Mouse (Mus musculus): ENCODE data around the gene Vrk3.
"Not testable (repeated sequence)": the region's sequence is repeated elsewhere in the genome, so short reads cannot be mapped to it uniquely, and the experiment has no call there.

The Vrk3 gene

GRCm38 (mm10) chr7:44748101-44749044 is at the start of gene Vrk3:
Vrk3 (plus strand) TSS chr7:44748413.
- peak; percentile 96 for DNase-seq

DNA sequence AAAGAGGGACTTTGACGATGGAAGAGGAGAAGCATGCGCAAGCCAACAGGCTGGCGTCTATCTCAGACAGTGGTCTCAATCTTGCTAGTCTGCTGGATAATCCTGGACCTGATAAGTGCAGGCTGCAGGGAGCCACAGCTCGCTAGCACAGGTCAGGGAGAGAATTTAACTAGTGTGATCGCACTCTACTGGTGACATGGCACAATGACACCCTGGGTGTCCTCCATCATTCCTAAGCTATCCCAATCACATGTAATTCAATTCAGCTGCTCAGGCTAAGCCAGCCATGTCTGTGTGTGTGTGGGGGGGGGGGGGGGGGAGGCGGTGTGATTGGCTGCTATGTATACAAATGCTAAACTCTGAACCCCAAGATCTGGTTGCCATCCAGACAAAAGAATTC is 46.3 kb upstream of the Vrk3 start:
- peak; percentile 38 for DNase-seq

DNA sequence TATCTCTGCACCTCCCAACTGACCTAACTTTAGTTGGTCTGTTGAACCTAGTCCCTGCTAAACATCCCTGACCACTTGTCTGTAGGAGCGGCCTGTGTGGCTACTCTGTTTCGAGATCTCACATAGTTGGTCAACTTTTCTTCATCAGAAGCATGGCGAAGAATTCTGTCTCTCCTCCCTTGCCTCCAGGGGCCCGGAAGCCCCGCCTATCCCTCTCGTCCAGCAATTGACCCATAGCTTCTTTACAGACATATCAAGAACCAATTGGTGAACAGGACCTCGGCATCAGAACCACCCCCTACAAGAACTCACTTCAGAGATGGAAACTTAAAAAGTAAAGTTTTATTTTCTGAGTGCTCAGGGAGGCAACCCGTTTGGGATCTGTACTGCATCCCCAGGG is 45.2 kb upstream of the Vrk3 start:
- no peak for DNase-seq

DNA sequence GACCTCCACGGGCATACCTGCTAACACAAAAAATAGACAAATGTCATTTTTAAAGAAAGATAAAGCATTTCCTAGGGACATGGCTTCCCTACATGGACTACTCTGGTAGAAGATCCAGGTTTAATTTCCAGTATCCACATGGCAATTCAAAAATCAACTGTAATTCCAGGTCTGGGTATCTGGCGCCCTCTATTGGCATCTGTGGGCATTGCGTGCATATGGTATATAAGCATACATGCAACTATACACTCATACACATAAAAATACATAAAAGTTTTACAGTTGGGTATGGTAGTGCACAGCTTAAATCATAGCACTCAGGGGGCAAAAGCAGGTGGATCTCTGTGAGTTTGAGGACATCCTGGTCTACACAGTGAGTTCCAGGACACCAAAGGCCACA is 43.9 kb upstream of the Vrk3 start:
- peak; percentile 59 for DNase-seq

DNA sequence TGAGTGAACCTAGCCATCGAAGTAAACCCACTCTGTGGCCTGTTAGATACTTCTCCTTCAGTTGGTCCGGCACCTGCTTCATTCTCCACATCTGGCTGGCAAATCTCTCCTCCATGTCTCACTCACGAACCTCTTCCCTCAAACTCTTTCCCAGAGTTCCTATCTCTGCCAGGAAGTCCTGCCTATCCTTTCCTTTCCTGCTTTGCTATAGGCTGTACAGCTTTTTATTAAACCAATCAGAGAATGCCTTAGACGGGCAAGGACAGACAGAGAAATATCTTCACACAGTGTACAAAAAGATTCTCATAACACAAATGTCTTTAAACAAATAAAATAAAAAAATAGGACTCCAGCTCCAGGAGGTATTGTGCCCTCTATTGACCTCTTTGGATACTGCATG is 43.1 kb upstream of the Vrk3 start:
- DNase-seq = no peak

- DNase-seq = no peak
Measured at GRCm38 (mm10) chr7:44706322-44706721, 41.9 kb upstream of the Vrk3 start.

GRCm38 (mm10) chr7:44707169-44707675 is 41.0 kb upstream of the Vrk3 start:
- no peak for DNase-seq

DNA sequence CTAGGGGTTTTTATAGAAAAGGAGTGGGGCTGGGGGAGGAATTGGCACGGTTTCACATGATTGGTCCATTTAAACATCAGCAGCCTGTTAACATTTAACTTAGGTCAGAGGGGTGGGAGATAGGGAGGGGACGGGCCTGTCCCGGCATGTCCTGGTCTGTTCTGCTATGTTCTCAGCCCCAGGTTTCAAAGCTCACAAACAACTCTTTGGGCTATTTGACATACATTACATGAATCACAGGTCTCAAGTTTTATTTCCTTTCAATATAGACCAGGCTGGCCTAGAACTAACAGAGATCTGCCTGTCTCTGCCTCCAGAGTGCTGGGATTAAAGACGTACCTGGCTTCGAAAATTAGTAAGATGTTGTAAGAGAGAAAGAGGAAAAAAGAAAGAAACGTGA is 40.1 kb upstream of the Vrk3 start:
- not testable (repeated sequence) for DNase-seq

DNA sequence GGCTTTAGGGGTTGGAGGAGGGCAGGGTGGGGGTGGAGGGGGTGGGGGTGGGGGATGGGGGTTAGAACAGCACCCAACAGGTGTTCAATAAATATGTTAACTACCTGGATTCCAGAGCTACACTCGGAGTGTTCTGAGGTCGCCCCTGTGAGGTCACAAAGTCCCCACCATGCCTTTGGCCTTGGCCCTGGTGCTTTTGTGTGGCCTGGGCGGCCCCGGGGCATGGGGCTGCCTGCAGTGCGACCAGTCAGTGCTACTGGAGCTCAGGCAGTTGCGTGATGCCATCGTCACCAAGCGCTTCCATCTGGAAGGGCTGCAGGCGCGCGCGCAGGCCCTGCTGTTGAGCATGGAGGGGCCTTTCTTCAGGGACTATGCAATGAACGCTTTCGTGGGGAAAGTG is 39.6 kb upstream of the Vrk3 start, which contains the start of gene Izumo2:
Gene Izumo2 (plus strand): TSS at position 169 of the 400 bp plus-strand sequence.
- no peak for DNase-seq

DNA sequence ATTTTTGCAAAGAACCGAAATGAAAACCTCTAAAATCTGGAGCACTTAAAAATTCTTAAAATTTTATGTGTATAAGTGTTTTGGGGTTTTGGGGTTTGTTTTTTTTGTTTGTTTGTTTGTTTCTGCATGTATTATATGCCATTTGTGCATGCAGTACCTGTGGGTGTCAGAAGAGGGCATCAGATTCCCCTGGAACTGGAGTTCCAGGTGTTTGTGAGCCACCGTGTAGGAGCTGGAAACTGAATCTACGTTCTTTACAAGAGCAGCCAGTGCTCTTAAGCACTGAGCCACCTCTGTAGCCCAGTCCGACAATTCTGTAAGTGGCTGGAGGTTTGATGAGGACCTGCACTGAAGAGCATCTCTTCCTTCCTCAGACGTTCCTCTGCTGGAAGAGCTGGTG is 38.3 kb upstream of the Vrk3 start:
- DNase-seq = no peak

- no peak for DNase-seq
Measured at GRCm38 (mm10) chr7:44722058-44722457, 26.2 kb upstream of the Vrk3 start.

DNA sequence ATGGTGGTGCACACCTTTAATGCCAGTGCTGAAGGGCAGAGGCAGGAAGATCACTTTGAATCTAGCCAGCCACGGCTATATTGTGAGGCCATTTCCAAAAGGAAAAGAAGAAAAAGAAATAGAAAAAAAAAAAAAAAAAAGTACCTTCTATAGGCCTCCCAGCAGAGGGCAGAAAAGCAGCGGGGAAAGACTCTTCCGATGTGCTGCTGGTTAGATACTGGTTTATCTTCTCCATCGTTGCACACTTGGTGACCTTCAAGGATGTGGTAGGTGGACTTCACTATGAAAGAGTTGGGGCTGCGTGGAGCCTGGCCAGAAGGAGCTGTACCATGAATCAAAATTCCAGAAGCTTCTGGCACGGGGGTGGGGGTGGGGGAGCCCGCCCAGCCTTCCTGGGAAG is 23.9 kb upstream of the Vrk3 start:
- DNase-seq = peak; percentile 16

- no peak for DNase-seq
Measured at GRCm38 (mm10) chr7:44726343-44726742, 21.9 kb upstream of the Vrk3 start.

DNA sequence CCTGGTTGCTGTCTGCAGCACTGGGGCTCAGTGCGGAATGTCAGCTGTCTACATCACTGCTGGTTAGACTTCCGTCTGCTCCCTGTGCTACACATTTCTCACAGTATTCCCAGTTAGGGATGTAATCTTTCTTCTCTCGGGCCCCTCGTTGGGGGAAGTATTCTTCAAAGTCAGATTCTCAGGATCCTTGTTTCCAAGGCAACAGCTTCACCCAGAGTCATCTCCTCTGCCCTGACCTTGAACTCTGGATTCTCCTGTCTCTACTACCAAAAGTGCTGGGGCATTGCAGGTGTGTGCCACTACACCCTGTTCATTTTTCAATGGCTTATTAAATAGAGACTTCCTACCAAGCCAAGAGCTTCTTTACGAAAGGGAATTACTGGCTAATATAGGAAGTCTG is 21.1 kb upstream of the Vrk3 start:
- DNase-seq = no peak

- DNase-seq = no peak
Measured at GRCm38 (mm10) chr7:44728082-44728975, 19.9 kb upstream of the Vrk3 start.

DNA sequence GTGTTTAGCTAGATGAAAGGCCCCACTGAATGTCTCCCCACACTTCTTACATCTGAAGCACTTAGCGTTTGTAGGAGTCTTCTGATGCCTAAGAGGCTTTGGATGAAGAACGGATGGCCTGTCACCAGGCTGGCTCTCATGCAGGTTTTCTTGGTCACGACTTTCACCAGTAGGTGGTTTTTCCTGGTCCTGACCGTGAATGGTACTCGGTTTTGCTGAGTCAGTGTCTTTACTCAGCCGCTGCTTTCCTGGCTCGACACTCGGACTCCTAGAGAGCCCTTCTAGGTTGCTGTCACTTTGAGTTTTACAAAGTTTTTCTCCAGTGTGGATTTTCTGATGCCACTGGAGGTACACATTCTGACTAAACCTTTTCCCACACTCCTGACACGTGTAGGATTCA is 14.5 kb upstream of the Vrk3 start:
- DNase-seq = no peak

- no peak for DNase-seq
Measured at GRCm38 (mm10) chr7:44741361-44741760, 6.9 kb upstream of the Vrk3 start.

GRCm38 (mm10) chr7:44744270-44744669 is 3.9 kb upstream of the Vrk3 start:
- no peak for DNase-seq

DNA sequence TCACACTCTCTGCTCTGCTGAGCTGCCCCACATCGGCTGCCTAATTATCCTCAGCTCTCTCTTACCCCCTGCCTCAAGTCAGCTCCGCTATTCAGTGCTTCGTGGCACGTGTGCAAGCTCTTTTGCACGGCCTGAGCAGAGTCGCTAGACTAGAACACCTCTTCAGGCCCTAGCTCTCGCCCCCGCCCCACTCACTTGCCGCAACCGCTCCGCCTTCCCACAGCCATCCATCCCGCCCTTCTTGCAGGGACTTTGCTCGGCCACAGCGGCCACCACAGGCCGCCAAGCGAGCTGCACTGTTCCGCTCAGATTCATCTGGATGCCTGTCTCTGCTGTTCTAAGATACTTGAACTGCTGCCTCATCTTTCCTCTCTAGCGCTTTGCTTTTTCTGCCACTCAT is 3.1 kb upstream of the Vrk3 start:
- DNase-seq = peak; percentile 88

DNA sequence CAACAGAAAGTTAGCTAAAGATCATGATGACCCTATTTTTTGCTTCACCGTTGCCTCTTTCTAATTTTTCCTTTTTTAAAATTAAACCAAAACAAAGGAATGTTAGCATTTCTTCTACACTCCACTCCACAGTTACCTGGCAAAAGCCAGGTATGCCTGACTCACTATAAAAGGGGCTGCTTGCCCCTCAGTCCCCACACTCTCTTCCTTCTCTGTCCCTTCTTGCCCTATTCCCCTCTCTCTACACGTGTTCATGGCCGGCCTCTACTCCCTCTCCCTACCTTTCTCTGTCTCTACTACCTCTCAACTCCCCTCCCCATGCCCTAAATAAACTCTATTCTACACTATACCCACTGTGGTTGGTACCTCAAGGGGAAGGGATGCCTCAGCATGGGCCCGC is 1.1 kb upstream of the Vrk3 start:
- no peak for DNase-seq

DNA sequence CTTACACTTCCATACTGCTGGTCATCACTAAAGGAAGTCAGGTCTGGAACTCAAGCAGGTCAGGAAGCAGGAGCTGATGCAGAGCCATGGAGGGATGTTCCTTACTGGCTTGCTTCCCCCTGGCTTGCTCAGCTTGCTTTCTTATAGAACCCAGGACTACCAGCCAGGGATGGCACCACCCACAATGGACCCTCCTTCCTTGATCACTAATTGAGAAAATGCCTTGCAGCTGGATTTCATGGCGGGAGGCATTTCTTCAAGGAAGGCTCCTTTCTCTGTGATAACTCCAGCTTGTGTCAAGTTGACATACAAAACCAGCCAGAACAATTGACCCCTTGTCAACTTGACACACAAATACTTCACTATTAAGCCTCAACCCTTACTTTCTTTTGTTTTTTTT is 2.7 kb downstream of the Vrk3 start, which contains the start of gene Zfp473:
Gene Zfp473 (minus strand): TSS at position 101 of the 400 bp plus-strand sequence.
- DNase-seq = not testable (repeated sequence)

GRCm38 (mm10) chr7:44757164-44757563 is 9.0 kb downstream of the Vrk3 start:
- DNase-seq = no peak

GRCm38 (mm10) chr7:44760366-44760765 is 12.2 kb downstream of the Vrk3 start:
- DNase-seq = no peak

All from kidney, postnatal 10 days (tissue).